Mouse (Mus musculus): ENCODE measurements around the gene Sult3a1. TPM values are rescaled to one million over a fixed set of nuclear protein-coding genes. Genes with fewer than 3 reads are reported as not detected.

The Sult3a1 gene
- total RNA-seq (2023) = not detected

GRCm38 (mm10) chr10:33857421-33857820, at the start of gene Sult3a1:
Gene Sult3a1 (plus strand): TSS chr10:33857721.

DNA sequence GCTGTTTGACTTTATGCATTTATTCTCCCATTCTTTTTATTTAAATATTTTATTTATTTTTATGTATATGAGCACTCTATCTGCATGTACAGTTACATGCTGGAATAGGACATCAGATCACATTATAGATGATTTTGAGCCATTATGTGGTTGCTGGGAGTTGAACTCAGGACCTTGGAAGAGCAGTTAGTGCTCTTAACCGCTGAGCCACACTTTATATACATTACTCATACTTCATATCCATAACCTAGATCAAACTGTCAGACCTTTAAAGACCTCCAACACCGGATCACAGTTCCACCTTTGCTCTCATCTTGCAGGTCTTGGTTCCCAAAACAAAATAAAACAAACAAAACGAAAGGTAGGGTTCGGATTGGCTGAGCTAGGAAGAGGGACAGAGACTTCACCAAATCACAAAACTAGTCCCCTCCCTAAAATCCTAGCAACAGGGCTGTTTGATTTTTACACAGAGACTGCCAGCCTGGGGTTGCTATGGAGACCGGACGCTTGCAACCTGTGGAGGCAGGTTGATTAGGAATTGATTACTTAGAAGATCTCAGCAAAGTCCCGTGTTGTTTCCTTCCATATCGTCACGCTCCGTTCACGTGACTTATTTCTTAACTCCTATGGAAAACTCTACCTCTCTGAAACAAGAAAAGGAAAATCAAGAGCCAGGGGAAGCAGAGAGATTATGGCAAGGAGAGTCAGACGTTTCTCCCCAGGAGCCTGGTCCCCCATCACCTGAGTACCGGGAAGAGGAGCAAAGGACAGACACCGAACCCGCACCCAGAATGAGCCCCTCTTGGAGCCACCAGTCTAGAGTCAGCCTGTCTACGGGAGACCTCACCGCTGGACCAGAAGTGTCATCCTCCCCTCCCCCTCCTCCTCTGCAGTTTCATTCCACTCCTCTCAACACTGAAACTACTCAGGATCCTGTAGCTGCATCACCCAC, 47.3 kb downstream of the Sult3a1 start, which contains the start of gene Rsph4a:
Gene Rsph4a, plus strand, starts transcription at position 582 of the 952 bp plus-strand sequence.

Other genes with a start within 250 kb of the Sult3a1 start
- gene Clvs2, start 233.0 kb upstream of the Sult3a1 start, total RNA-seq (2023) = not detected
- gene Sult3a2, start 71.0 kb upstream of the Sult3a1 start, total RNA-seq (2023) = not detected
- not detected for gene Rsph4a, start 47.4 kb downstream of the Sult3a1 start, total RNA-seq (2023)
- gene Zup1, start 93.5 kb downstream of the Sult3a1 start, total RNA-seq (2023) = 10 to 100 TPM; 35.9 to 37.2 TPM
- gene Rwdd1, start 161.9 kb downstream of the Sult3a1 start, total RNA-seq (2023) = 10 to 100 TPM; 34.3 to 37.3 TPM
- gene Trappc3l, start 179.9 kb downstream of the Sult3a1 start, total RNA-seq (2023) = not detected
- gene Calhm4, start 186.6 kb downstream of the Sult3a1 start, total RNA-seq (2023) = not detected
- gene Calhm5, start 238.8 kb downstream of the Sult3a1 start, total RNA-seq (2023) = not detected

All from neutrophil, adult 59 days (primary cell).